Mouse (Mus musculus) MEL-GATA-1-ER (cell line): ENCODE results near the gene Gimap9.

Source experiments
- DNase-seq: peaks from one replicate; pipeline ENCODE4 v3.0.0-alpha.2; 2012; ENCODE audit warnings: low read depth; ENCODE audit errors: extremely low read depth

Gene Gimap9

GRCm38 (mm10) chr6:48675931-48676859 lies at the start of gene Gimap9:
TSS of gene Gimap9 (plus strand) at chr6:48676129.
- peak; percentile 39 for DNase-seq

GRCm38 (mm10) chr6:48626464-48626863 lies 49.5 kb upstream of the Gimap9 start, which contains the start of gene AI854703:
TSS of gene AI854703 (plus strand) at chr6:48626764.
- DNase-seq = no peak

- no peak for DNase-seq
These were observed 48.9 kb upstream of the Gimap9 start for GRCm38 (mm10) chr6:48626984-48627383.

- no peak for DNase-seq
These were observed 48.4 kb upstream of the Gimap9 start for GRCm38 (mm10) chr6:48627511-48627924.

GRCm38 (mm10) chr6:48628377-48628776 lies 47.6 kb upstream of the Gimap9 start:
- DNase-seq = no peak

GRCm38 (mm10) chr6:48628808-48629660 lies 46.9 kb upstream of the Gimap9 start:
- no peak for DNase-seq

GRCm38 (mm10) chr6:48629661-48630034 lies 46.3 kb upstream of the Gimap9 start:
- DNase-seq = no peak

- no peak for DNase-seq
These were observed 45.1 kb upstream of the Gimap9 start for GRCm38 (mm10) chr6:48630831-48631230.

GRCm38 (mm10) chr6:48635105-48635504 lies 40.8 kb upstream of the Gimap9 start:
- DNase-seq = no peak

- no peak for DNase-seq
These were observed 39.4 kb upstream of the Gimap9 start for GRCm38 (mm10) chr6:48636515-48636914.

- no peak for DNase-seq
These were observed 38.0 kb upstream of the Gimap9 start for GRCm38 (mm10) chr6:48637811-48638500.

- no peak for DNase-seq
These were observed 37.4 kb upstream of the Gimap9 start for GRCm38 (mm10) chr6:48638553-48638952.

GRCm38 (mm10) chr6:48641391-48641790 lies 34.5 kb upstream of the Gimap9 start:
- DNase-seq = no peak

GRCm38 (mm10) chr6:48642764-48643292 lies 33.1 kb upstream of the Gimap9 start:
- DNase-seq = peak; percentile 16

GRCm38 (mm10) chr6:48645660-48646308 lies 30.1 kb upstream of the Gimap9 start:
- DNase-seq = peak; percentile 18

- DNase-seq = no peak
These were observed 29.6 kb upstream of the Gimap9 start for GRCm38 (mm10) chr6:48646309-48646690.

GRCm38 (mm10) chr6:48646995-48647394 lies 28.9 kb upstream of the Gimap9 start, which contains the start of gene Gimap8:
TSS of gene Gimap8 (plus strand) at chr6:48647234.
- no peak for DNase-seq

- DNase-seq = no peak
These were observed 28.3 kb upstream of the Gimap9 start for GRCm38 (mm10) chr6:48647611-48648010.

GRCm38 (mm10) chr6:48648779-48649178 lies 27.1 kb upstream of the Gimap9 start:
- DNase-seq = no peak

- no peak for DNase-seq
These were observed 25.9 kb upstream of the Gimap9 start for GRCm38 (mm10) chr6:48650041-48650440.

GRCm38 (mm10) chr6:48658721-48659120 lies 17.2 kb upstream of the Gimap9 start:
- no peak for DNase-seq
